Mouse (Mus musculus) left cerebral cortex, postnatal 25 days (tissue): ENCODE results near the gene Ddx1. TPM values are rescaled to one million over a fixed set of nuclear protein-coding genes. Genes with fewer than 3 reads are reported as not detected.

Experiments used
- DNase-seq, 2 experiments: peaks; one replicate each; pipeline ENCODE4 v3.0.0; 2022; ENCODE audit warnings: low spot score in 2 of 2, mixed read lengths in 1 of 2
- intact Hi-C: fragments of 180-260 bp; cut with DNase I; formaldehyde crosslinking; loops from one replicate; pipeline ENCODE4 v1.15.1; 2025
- total RNA-seq, 2 experiments: library from RNA; stranded (reverse); gene quantifications; 2 replicates each; pipeline ENCODE4 v1.2.3; 2021

Gene Ddx1
- total RNA-seq, 2 experiments from 2014 or later, result 129 to 134 TPM

GRCm38 (mm10) chr12:13176136-13176535, 72.9 kb downstream of the Ddx1 start:
- DNase-seq, result no peak
- intact Hi-C loops, result no loop called here

GRCm38 (mm10) chr12:13174022-13174421, 75.0 kb downstream of the Ddx1 start:
- intact Hi-C loops, result no loop called here
- DNase-seq, result no peak

DNA sequence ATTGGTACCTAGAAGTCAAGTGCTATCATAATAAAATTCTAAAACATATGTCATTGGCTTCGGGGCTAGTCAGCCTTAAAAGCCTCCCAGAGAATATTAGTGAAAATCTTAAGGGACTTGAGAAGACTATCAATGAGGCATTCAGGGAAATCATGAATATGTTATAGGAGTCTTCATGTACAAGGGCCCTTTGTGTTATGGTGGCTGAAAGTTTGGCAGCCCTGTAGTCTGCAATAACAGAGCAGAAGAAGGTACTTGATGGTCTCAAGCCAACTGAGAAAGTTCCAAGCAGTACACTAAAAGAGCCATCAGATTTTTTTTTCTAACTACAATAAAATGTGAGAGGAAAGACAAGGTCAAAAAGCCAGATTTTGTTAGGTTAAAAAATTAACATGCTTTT, 80.9 kb downstream of the Ddx1 start:
- DNase-seq, result no peak
- intact Hi-C loops, result no loop called here

DNA sequence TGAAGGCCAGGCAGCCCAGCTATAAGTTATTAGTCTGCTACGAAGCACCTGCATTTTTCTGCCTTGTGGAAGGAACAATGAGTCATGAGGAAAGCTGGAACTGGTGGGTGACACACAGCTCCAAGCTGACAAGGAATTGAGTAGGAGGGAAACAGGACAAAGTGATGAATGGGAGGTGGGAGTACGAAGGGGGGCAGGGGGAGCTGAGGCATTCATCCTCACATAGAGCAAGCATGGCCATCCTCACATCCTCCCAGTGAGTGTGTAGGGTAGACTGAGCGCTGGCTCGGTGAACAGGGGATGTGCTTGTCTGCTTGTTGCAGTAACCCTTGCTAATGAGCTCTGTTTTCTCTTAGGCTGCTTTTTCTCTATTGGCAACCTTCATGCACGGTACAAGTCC, 81.9 kb downstream of the Ddx1 start:
- intact Hi-C loops, result loop anchor here (2.0 kb wide), 1 partner anchor 46 kb away; no protein-coding TSS in a partner anchor
- DNase-seq, result peak; percentile 41 to 89

Other genes starting within 250 kb of the Ddx1 start
- 10 to 100 TPM; 28.3 to 30.8 TPM for gene Nbas, start 19.9 kb upstream of the Ddx1 start, total RNA-seq